Mouse (Mus musculus) cerebellum, adult 8-10 months (tissue): ENCODE data around the gene Olfr987.
A peak's percentile ranks its signal among the peaks of the same experiment; 100 is the strongest.
"Not testable (repeated sequence)": the region's sequence is repeated elsewhere in the genome, so short reads cannot be mapped to it uniquely, and the experiment has no call there.

ENCODE experiments used
- DNase-seq: peaks from one replicate; pipeline ENCODE4 v3.0.0; 2022

Gene Olfr987

GRCm38 (mm10) chr2:85339215-85339614 is at the start of gene Olfr987:
Gene Olfr987, minus strand, starts transcription at chr2:85339315.
- not testable (repeated sequence) for DNase-seq

- not testable (repeated sequence) for DNase-seq
Observed at GRCm38 (mm10) chr2:85363127-85363526, 24.0 kb upstream of the Olfr987 start, which contains the start of gene Olfr988. Gene Olfr988, minus strand, starts transcription at chr2:85363227.

- DNase-seq, result no peak
Observed at GRCm38 (mm10) chr2:85339972-85340371, 857 bp upstream of the Olfr987 start.

GRCm38 (mm10) chr2:85319106-85319505 is 20.0 kb downstream of the Olfr987 start:
- DNase-seq, result no peak

- no peak for DNase-seq
Observed at GRCm38 (mm10) chr2:85285406-85285805, 53.7 kb downstream of the Olfr987 start.

- peak; percentile 0 for DNase-seq
Observed at GRCm38 (mm10) chr2:85284626-85285025, 54.5 kb downstream of the Olfr987 start.

GRCm38 (mm10) chr2:85283631-85284466 is 55.3 kb downstream of the Olfr987 start:
- no peak for DNase-seq

GRCm38 (mm10) chr2:85281023-85281422 is 58.1 kb downstream of the Olfr987 start:
- DNase-seq, result no peak
